ENCODE assay signal across 19 mouse cellular contexts in the genomic region with DNA sequence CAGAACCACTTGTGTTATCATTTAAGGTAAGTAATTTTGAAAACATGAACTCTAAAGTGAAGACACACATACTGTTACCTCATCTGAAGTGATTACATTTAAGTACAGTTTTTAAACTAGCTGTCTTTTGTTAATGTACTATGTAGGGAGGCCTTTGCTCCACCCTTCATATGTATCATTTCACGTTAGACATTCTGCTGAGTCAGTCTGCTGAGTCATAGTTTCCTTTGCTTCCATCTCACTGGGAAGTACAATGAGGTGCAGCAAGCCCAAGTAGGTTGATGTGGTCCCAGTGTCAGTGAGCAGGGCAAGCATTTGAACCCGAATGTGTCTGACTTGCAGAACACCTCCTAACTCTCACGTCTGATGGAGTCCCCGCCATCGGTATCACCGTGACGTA.
A peak's percentile ranks its signal among the peaks of the same experiment; 100 is the strongest.
DNase-seq lines count a peak whose midpoint lies in the region; ATAC-seq and TF ChIP-seq lines count a peak whose summit lies in the region.
"Had no signal": no experiment of that assay in that cellular context is flagged by ENCODE, and none has a peak within 500 bp of the region (broad histone marks: within the 10 kb centered on the region; RNA-seq: fewer than 3 reads in every experiment).

No protein-coding gene starts in this region.

- no peak overlapping the region for H3ac ChIP-seq in C2C12 (ENCODE audit: control insufficient read depth, insufficient read length, low read depth)

- no peak overlapping the region for H3K4me3 ChIP-seq in C2C12 (ENCODE audit: insufficient read depth, poor library complexity, severe bottlenecking)
- no peak overlapping the region for H3K4me3 ChIP-seq in liver, embryonic 12.5 days
- H3K4me3 ChIP-seq: embryonic facial prominence, embryonic 15.5 days; forebrain, embryonic 10.5 days; limb, embryonic 15.5 days; midbrain, embryonic 13.5 days; neural tube, embryonic 13.5 days had no signal

- no peak for TF ChIP-seq CTCF in C2C12 (IDR thresholded peaks at IDR 0.05; ENCODE audit: control insufficient read depth, insufficient read depth, insufficient read length)

- H3K9me3 ChIP-seq in liver, embryonic 12.5 days (replicated peaks), result no peaks in the 10 kb centered on the region
- H3K9me3 ChIP-seq: embryonic facial prominence, embryonic 15.5 days; forebrain, embryonic 10.5 days; limb, embryonic 15.5 days; midbrain, embryonic 13.5 days; neural tube, embryonic 13.5 days had no signal

- no peaks in the 10 kb centered on the region for H3K36me3 ChIP-seq in C2C12 (ENCODE audit: control insufficient read depth, insufficient read depth)
- no peaks in the 10 kb centered on the region for H3K36me3 ChIP-seq in liver, embryonic 12.5 days
- H3K36me3 ChIP-seq: embryonic facial prominence, embryonic 15.5 days; forebrain, embryonic 10.5 days; limb, embryonic 15.5 days; midbrain, embryonic 13.5 days; neural tube, embryonic 13.5 days had no signal

- no peaks in the 10 kb centered on the region for H3K79me3 ChIP-seq in C2C12 (ENCODE audit: low read depth)

- DNase-seq in 3T3-L1 (ENCODE audit: low read depth, low spot score) (peak; percentile 90), NIH3T3 (ENCODE audit: low read depth) (peak; percentile 85), adipocyte (ENCODE audit: low spot score) (no peak)
- no peak for DNase-seq in left cerebral cortex, postnatal 25 days (ENCODE audit: low spot score in 2 of 2)
- no peak for DNase-seq in heart, adult 9 months (ENCODE audit: low spot score in 2 of 2)
- DNase-seq: cerebellum, adult 11 months; cerebellum, postnatal 25 days; heart, postnatal 36 days; kidney, adult 11 months; right cerebral cortex, adult 18-20 months; thymus, postnatal 25 days had no signal

- WGBS in liver, embryonic 12.5 days (ENCODE audit: insufficient replicate concordance), result 75% methylated on average over 7 of the region's 7 CpGs

- peak; percentile 91 for ATAC-seq in liver, embryonic 12.5 days
- ATAC-seq: midbrain, embryonic 13.5 days had no signal

- H3K9ac ChIP-seq in liver, embryonic 12.5 days, result no peak overlapping the region
- H3K9ac ChIP-seq: embryonic facial prominence, embryonic 15.5 days; limb, embryonic 15.5 days; midbrain, embryonic 13.5 days; neural tube, embryonic 13.5 days had no signal

- no peak overlapping the region for H3K4me2 ChIP-seq in liver, embryonic 12.5 days
- H3K4me2 ChIP-seq: embryonic facial prominence, embryonic 15.5 days; limb, embryonic 15.5 days; midbrain, embryonic 13.5 days; neural tube, embryonic 13.5 days had no signal

- H3K4me1 ChIP-seq in liver, embryonic 12.5 days, result peaks cover 6% of the 10 kb centered on the region
- H3K4me1 ChIP-seq: embryonic facial prominence, embryonic 15.5 days; limb, embryonic 15.5 days; midbrain, embryonic 13.5 days had no signal

- H3K27ac ChIP-seq in liver, embryonic 12.5 days, result no peak overlapping the region
- H3K27ac ChIP-seq: embryonic facial prominence, embryonic 15.5 days; forebrain, embryonic 10.5 days; limb, embryonic 15.5 days; macrophage; midbrain, embryonic 13.5 days; neural tube, embryonic 13.5 days had no signal

- no peaks in the 10 kb centered on the region for H3K27me3 ChIP-seq in C2C12 (ENCODE audit: control insufficient read depth, insufficient read depth, insufficient read length)
- no peaks in the 10 kb centered on the region for H3K27me3 ChIP-seq in liver, embryonic 12.5 days (replicated peaks)
- H3K27me3 ChIP-seq: embryonic facial prominence, embryonic 15.5 days; limb, embryonic 15.5 days; midbrain, embryonic 13.5 days; neural tube, embryonic 13.5 days had no signal

- intact Hi-C loops in left cerebral cortex, postnatal 25 days (cut with DNase I), result no loop called here

- no peaks in the 10 kb centered on the region for H3K79me2 ChIP-seq in C2C12 (ENCODE audit: control insufficient read depth, insufficient read depth)

TF ChIP-seq in C2C12, 6 proteins besides CTCF, POLR2A, EP300 and RAD21:
- TF ChIP-seq USF1 (IDR thresholded peaks at IDR 0.05; ENCODE audit: low read depth), result no peak
- TF ChIP-seq FOSL1 (IDR thresholded peaks at IDR 0.05; ENCODE audit: insufficient read depth, low read length, poor library complexity, severe bottlenecking), result peak; percentile 64

Comparison
In these comparisons a context has a peak if more than half of its experiments do, and no peak if none do; other contexts are left out.
1. DNase-seq: peak in 3T3-L1 (single experiment) and NIH3T3 (single experiment); none in left cerebral cortex, postnatal 25 days (0 of 2), adipocyte (single experiment) and heart, adult 9 months (0 of 2).